Mouse (Mus musculus) intestine, postnatal 0 days (tissue): ENCODE measurements around the gene Arid3a. TPM values are rescaled to one million over a fixed set of nuclear protein-coding genes. Genes with fewer than 3 reads are reported as not detected.
A peak's percentile ranks its signal among the peaks of the same experiment; 100 is the strongest.

Experiments used
- ATAC-seq: fragments of 200-750 bp; cut with Nextera tagmentation; 2 replicates; pipeline ENCODE4 v1.8.0; 2017; ENCODE audit warnings: mild to moderate bottlenecking, moderate TSS enrichment, moderate library complexity
- H3K27ac ChIP-seq: fragments of 300-500 bp; sonication (generic); 2 replicates; pipeline ENCODE4 v1.5.1; 2014; ENCODE audit warnings: mild to moderate bottlenecking, low read depth, low read length, moderate library complexity
- H3K27me3 ChIP-seq: fragments of 300-500 bp; sonication (generic); replicated peaks from 2 replicates; pipeline ENCODE4 v1.6.1; 2014; ENCODE audit warnings: low read length, mixed read lengths; ENCODE audit not compliant: control insufficient read depth, insufficient read depth
- H3K36me3 ChIP-seq: fragments of 300-500 bp; sonication (generic); 2 replicates; pipeline ENCODE4 v1.6.1; 2014; ENCODE audit warnings: mild to moderate bottlenecking, moderate library complexity; ENCODE audit not compliant: control insufficient read depth, insufficient read depth
- H3K4me1 ChIP-seq: fragments of 300-500 bp; sonication (generic); replicated peaks from 2 replicates; pipeline ENCODE4 v1.6.1; 2014; ENCODE audit warnings: antibody characterized with exemption, low read length, mixed read lengths; ENCODE audit not compliant: control insufficient read depth, insufficient read depth
- H3K4me2 ChIP-seq: fragments of 300-500 bp; sonication (generic); replicated peaks from 2 replicates; pipeline ENCODE4 v1.6.1; 2014; ENCODE audit warnings: low read depth, mild to moderate bottlenecking, moderate library complexity
- H3K4me3 ChIP-seq: fragments of 300-500 bp; sonication (generic); 2 replicates; pipeline ENCODE4 v1.5.1; 2014; ENCODE audit warnings: low read depth, low read length
- H3K9ac ChIP-seq: fragments of 300-500 bp; sonication (generic); 2 replicates; pipeline ENCODE4 v1.6.1; 2014; ENCODE audit warnings: mild to moderate bottlenecking, low read depth, low read length
- H3K9me3 ChIP-seq: fragments of 300-500 bp; sonication (generic); 2 replicates; pipeline ENCODE4 v1.6.1; 2016; ENCODE audit warnings: mixed run types; ENCODE audit not compliant: control insufficient read depth
- CTCF ChIP-seq: sonication (generic); IDR thresholded peaks from 2 replicates; pipeline ENCODE4 v1.5.1; 2016; ENCODE audit warnings: low read depth, mild to moderate bottlenecking, control low read depth, antibody characterized with exemption, moderate library complexity
- WGBS: fragments of 180-500 bp; shearing (Covaris S2); extraction: QIAGEN DNeasy Blood & Tissue Kit; methylation state at CpG from one replicate; pipeline ENCODE4 v1.1.7; 2014; 5-methylcytosine and 5-hydroxymethylcytosine counted together
- polyA plus RNA-seq: library from polyadenylated mRNA; unstranded; fragments of >200 nt; fragmentation: Nextera tagmentation; extraction: Ambion mirVana; gene quantifications from 2 replicates; pipeline ENCODE4 v1.2.1, GENCODE M21; 2015

Arid3a gene
- polyA plus RNA-seq = 8.7 and 13.2 TPM in 2 replicates

- peak within 1 kb of the TSS; percentile 91 for H3K9ac ChIP-seq
- H3K4me3 ChIP-seq = peak within 1 kb of the TSS; percentile 98
- WGBS = under 1% methylated on average over 63 of the region's 63 CpGs
- no peaks in the 10 kb centered on the region for H3K9me3 ChIP-seq
- H3K36me3 ChIP-seq = peaks cover 17% of the 10 kb centered on the region
- H3K4me1 ChIP-seq = peaks cover 4% of the 10 kb centered on the region; the same call in 1 of the 2 replicates
- peaks cover 8% of the 10 kb centered on the region for H3K27me3 ChIP-seq
- TF ChIP-seq CTCF = 0 out of 2 replicates have a peak, but pooled peaks have one; percentile 0
- peak within 1 kb of the TSS; percentile 90 for H3K4me2 ChIP-seq
- ATAC-seq = peak; percentile 79
- H3K27ac ChIP-seq = peak within 1 kb of the TSS; percentile 92
These were observed at the start of gene Arid3a for GRCm38 (mm10) chr10:79926491-79927323. Gene Arid3a (plus strand): TSS chr10:79927043.

- Histone ChIP-seq H3K4me3 (no peak overlapping the region), H3K36me3 (no peaks in the 10 kb centered on the region), H3K4me1 (0 out of 2 replicates have a peak, but pooled peaks cover 2% of the 10 kb centered on the region), H3K27ac (no peak overlapping the region), H3K9me3 (no peaks in the 10 kb centered on the region), H3K4me2 (no peak overlapping the region), H3K9ac (no peak overlapping the region), H3K27me3 (0 out of 2 replicates have a peak, but pooled peaks cover 6% of the 10 kb centered on the region)
- no peak for TF ChIP-seq CTCF
- 46% methylated on average over 1 of the region's 1 CpGs for WGBS
- no peak for ATAC-seq
These were observed 49.7 kb upstream of the Arid3a start for GRCm38 (mm10) chr10:79877174-79877573.

- Histone ChIP-seq H3K9ac (no peak overlapping the region), H3K4me2 (no peak overlapping the region; the same call in 1 of the 2 replicates), H3K27me3 (0 out of 2 replicates have a peak, but pooled peaks cover 12% of the 10 kb centered on the region), H3K27ac (peak overlapping the region; percentile 50; the same call in 1 of the 2 replicates), H3K4me3 (no peak overlapping the region), H3K36me3 (no peaks in the 10 kb centered on the region), H3K9me3 (no peaks in the 10 kb centered on the region), H3K4me1 (0 out of 2 replicates have a peak, but pooled peaks cover 2% of the 10 kb centered on the region)
- 59% methylated on average over 12 of the region's 12 CpGs for WGBS
- no peak for ATAC-seq
- TF ChIP-seq CTCF = no peak
These were observed 49.1 kb upstream of the Arid3a start for GRCm38 (mm10) chr10:79877757-79878156.

GRCm38 (mm10) chr10:79879527-79879926, 47.3 kb upstream of the Arid3a start:
- TF ChIP-seq CTCF = no peak

GRCm38 (mm10) chr10:79880721-79881120, 46.1 kb upstream of the Arid3a start:
- ATAC-seq = no peak
- WGBS = 14% methylated on average over 9 of the region's 9 CpGs
- no peaks in the 10 kb centered on the region for H3K36me3 ChIP-seq
- TF ChIP-seq CTCF = no peak
- H3K9ac ChIP-seq = no peak overlapping the region
- H3K27ac ChIP-seq = no peak overlapping the region
- 0 out of 2 replicates have a peak, but pooled peaks cover 2% of the 10 kb centered on the region for H3K4me1 ChIP-seq
- 0 out of 2 replicates have a peak, but pooled peaks cover 9% of the 10 kb centered on the region for H3K27me3 ChIP-seq
- peak overlapping the region; percentile 32; the same call in 1 of the 2 replicates for H3K4me2 ChIP-seq
- H3K4me3 ChIP-seq = no peak overlapping the region; the same call in 1 of the 2 replicates
- no peaks in the 10 kb centered on the region for H3K9me3 ChIP-seq

More at GRCm38 (mm10) chr10:79879527-79879926, 47.3 kb upstream of the Arid3a start:
- Histone ChIP-seq H3K27me3 (0 out of 2 replicates have a peak, but pooled peaks cover 9% of the 10 kb centered on the region), H3K9ac (no peak overlapping the region), H3K9me3 (no peaks in the 10 kb centered on the region), H3K36me3 (no peaks in the 10 kb centered on the region), H3K4me1 (0 out of 2 replicates have a peak, but pooled peaks cover 2% of the 10 kb centered on the region), H3K27ac (no peak overlapping the region), H3K4me2 (no peak overlapping the region), H3K4me3 (no peak overlapping the region)
- 35% methylated on average over 3 of the region's 3 CpGs for WGBS
- ATAC-seq = no peak

GRCm38 (mm10) chr10:79881981-79882380, 44.9 kb upstream of the Arid3a start:
- 9% methylated on average over 22 of the region's 22 CpGs for WGBS
- H3K4me1 ChIP-seq = 0 out of 2 replicates have a peak, but pooled peaks cover 2% of the 10 kb centered on the region
- 0 out of 2 replicates have a peak, but pooled peaks cover 9% of the 10 kb centered on the region for H3K27me3 ChIP-seq
- no peaks in the 10 kb centered on the region for H3K36me3 ChIP-seq
- peak overlapping the region; percentile 5; the same call in 1 of the 2 replicates for H3K4me3 ChIP-seq
- no peak overlapping the region for H3K27ac ChIP-seq
- no peak for ATAC-seq
- TF ChIP-seq CTCF = no peak
- H3K9me3 ChIP-seq = no peaks in the 10 kb centered on the region
- H3K9ac ChIP-seq = no peak overlapping the region
- H3K4me2 ChIP-seq = peak overlapping the region; percentile 44
